Mouse (Mus musculus) adrenal gland, postnatal 25 days (tissue): ENCODE data around the gene Baiap2l1. TPM values are rescaled to one million over a fixed set of nuclear protein-coding genes. Genes with fewer than 3 reads are reported as not detected.

Experiments used
- DNase-seq: peaks from one replicate; pipeline ENCODE4 v3.0.0; 2021; ENCODE audit warnings: mixed read lengths
- total RNA-seq: library from RNA; stranded (reverse); gene quantifications from 2 replicates; pipeline ENCODE4 v1.2.3, GENCODE M21; 2021

Gene Baiap2l1
- total RNA-seq, 1 experiment from 2014 or later, result 8.0 TPM

DNA sequence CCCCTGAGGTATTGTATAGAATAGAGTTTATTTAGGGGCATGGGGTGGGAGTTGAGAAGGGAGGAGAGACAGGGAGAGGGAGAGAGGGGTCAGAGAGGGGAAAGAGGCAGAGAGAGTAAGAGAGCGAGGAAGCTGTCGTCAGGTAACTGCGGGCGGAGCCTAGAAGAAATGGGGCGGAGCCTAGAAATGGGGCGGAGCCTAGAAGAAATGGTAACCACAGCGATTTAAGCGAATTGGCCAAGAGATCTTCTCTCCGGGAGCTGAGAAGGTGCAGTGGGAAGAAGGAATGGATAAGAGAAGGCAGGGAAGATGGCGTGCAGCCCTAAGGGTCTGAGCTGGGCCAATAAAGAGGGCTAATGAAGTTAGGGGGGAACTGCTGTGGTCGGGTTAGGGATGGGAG, 131.7 kb downstream of the Baiap2l1 start:
- DNase-seq, result no peak

DNA sequence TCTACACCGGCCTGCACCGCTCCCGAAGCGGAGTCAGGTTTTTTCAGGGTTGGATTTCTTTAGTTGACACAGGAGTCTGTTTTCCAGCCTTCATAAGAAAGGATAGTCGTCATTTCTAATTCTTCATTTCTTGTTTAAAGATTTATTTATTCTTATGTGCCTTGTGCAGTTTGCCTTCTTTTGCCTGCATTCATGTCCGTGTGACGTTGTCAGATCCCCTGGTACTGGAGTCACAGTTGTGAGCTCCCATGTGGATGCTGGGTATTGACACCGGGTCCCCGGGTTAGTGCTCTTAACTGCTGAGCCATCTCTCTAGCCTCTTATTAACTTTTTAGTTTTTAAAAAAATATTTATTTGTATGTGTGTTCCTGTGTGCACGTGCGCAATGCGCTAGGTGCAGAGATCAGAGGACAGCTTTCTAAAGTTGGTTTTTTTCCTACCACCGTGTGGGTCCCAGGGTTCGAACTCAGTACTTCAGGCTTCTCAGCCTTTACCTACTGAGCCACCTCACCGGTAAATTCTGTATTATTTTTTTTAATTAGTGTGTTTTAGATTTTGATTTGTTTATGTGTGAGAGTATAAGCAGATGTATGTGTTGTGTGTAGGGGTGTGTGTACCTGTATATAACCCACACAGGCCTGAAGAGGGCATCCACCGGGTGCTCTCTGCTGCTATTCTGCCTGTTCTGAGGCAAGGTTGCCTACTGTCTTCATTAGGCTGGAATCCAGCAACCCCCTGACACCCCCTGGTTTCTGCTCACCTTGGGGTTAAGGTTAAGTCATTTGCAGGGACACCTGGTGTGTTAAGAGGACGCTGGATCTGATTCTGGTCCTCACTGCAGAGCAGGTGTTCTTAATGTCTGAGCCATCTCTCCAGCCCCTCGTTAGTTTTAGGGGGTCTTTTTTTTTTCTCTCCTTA, 133.8 kb downstream of the Baiap2l1 start:
- no peak for DNase-seq

DNA sequence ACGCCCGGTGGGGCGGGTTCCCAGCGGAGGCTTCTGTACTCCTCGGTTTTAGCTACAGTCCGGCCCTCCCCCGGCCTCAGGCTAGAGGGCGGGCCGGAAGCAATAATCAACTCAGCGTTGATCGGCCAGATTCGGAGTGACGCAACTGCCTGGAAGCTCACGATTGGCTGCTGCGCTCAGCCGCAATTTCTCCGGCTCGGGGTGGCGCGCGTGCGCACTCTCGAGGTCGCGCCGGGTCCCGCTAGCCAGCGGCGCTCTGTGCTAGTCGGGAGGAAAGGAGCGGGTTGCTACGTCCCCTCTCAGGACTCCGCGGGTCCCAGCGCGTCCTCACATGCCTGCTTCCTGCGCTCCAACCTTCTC, 134.4 kb downstream of the Baiap2l1 start, which contains the start of gene Tecpr1:
TSS of gene Tecpr1 (minus strand) at position 113 of the 360 bp plus-strand sequence.
- DNase-seq, result peak; percentile 96

DNA sequence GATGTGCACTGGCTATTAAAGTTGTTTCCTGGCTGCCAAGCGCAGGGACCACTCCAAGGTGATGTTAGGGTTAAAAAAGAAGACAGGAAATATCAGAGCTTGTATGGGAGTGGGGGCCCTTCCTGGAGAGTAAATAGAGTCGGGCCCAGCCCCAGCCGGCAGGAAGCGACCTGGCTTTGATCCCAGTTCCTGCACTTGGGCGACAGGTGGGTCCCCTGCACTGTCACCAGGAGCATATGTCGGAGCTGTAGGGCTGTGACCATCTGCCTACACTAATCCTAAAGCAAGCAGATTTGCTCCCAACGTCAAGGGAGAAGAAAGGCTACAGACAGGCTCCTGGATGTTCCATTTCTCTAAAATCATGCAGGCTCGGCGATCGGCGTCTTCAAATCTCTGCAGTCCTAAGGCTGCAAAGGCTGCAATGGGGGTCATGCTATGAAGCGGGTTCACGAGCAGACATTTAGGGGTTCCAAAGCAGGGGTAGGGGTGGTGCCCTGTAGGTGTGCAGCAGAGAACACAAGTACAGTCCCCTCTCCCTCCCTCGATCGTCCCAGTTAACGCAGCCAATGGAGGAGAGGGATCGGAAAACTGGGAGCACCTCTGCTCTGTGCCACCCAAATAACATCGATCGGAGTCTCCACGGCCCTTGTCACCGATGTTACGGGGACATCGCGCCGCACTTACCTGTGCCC, 135.0 kb downstream of the Baiap2l1 start:
- peak; percentile 57 for DNase-seq

DNA sequence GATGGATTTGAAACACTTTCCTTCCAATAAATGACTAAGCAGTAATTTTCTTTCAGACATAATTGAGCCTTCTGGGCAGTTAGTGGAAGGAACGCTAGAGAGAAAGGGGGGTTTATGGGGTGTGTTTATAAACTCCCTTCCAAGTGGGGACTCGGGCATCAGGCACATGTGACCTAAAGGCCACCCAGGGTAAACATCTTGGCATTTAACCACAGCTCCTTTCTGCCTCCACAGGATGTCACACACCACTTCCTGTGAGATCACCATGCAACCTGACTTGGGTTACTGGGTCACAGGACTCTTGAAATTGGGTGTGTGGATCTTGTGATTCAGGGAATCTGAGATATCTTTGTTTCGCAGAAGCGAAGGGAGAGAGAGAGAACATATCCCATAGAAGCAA, 136.6 kb downstream of the Baiap2l1 start:
- no peak for DNase-seq

DNA sequence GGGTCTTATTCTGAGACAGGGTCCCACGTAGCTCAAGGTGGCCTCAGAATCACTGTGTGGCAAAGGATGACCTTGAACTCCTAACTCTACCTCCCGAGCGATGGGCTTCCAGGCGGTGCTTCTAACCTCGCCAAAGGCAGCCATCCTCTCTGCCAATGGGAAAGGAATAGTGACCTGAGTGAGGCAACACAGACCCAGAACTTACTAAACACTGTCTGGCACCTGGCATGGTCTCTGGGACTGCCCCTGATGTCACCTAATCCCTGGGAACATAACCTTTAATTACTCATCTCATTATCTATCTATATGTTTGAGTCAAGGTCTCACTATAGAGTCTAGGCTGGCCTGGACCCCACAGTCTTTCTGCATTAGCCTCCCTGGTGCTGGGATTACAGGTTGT, 138.0 kb downstream of the Baiap2l1 start:
- no peak for DNase-seq

DNA sequence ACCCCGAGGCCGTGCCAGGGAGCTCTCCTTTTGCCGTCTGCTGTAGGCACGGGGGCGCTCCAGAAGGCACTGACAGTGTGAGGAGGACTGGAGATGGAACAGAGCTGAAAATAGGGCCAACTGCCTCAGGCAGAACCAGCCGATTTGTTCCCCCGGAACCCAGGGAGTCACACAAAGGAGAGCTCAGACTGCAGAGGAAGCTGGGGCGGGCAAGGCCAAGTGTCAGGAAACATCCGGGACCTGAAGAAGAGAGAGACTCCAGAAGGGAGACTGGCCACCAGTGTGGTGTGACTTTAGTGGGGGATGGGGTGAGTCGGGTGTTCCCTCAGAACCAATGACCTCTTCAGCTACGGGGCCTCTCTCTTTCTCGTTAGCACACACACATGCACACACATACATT, 138.6 kb downstream of the Baiap2l1 start:
- DNase-seq, result no peak

DNA sequence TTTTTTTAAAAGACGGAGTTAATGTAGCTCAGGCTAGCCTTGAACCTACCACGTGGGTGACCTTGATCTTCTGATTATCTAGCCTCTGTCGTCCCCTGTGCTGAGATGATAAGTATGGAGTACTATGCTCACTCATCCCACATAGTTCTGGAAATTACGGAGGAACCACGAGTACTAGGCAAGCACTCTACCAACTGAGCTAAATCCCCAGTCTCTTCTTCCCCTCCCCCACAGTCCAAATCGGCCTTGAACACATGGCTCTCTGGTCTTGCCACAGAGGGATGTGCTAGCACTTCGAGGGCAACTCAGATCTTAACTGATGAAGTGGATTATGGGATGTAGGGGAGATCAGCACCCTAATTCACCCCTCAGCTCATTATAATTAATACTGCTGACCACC, 139.9 kb downstream of the Baiap2l1 start:
- no peak for DNase-seq

DNA sequence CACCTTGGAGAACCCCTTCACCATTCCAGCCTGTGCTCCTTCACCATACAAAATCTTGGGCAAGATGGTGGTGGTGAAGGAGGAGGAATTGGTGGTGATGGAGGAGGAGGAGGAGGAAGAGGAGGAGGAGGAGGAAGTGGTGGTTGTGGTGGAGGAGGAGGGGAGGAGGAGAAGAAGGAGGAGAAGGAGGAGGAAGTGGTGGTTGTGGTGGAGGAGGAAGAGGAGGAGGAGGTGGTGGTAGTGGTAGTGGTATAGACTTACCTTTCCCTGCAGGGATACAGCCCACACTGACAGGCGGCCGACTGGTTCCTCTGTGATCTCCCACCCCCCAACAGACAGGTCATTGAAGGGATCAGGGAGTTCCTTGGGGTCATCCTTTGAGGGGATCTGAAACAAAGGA, 141.9 kb downstream of the Baiap2l1 start:
- DNase-seq, result no peak

Other genes with a start within 250 kb of the Baiap2l1 start
- 0.61 and 0.62 TPM in 2 replicates for gene Bhlha15, start 167.8 kb downstream of the Baiap2l1 start, total RNA-seq
- gene Tecpr1, start 134.5 kb downstream of the Baiap2l1 start, total RNA-seq, result 101 and 107 TPM in 2 replicates
- gene Bri3, start 113.7 kb downstream of the Baiap2l1 start, total RNA-seq, result 110 and 114 TPM in 2 replicates
- gene Nptx2, start 187.8 kb upstream of the Baiap2l1 start, total RNA-seq, result 0.48 and 0.70 TPM in 2 replicates